Mouse (Mus musculus) CD4-positive helper T cell, adult 2 months (primary cell): ENCODE results near the gene Ppfia3.
A peak's percentile ranks its signal among the peaks of the same experiment; 100 is the strongest.
"Not testable (repeated sequence)": the region's sequence is repeated elsewhere in the genome, so short reads cannot be mapped to it uniquely, and the experiment has no call there.

ENCODE experiments used
- DNase-seq: peaks from one replicate; pipeline ENCODE4 v3.0.0-alpha.2; 2012; ENCODE audit warnings: low read depth, missing footprints, low spot score

The Ppfia3 gene

GRCm38 (mm10) chr7:45366652-45367019 lies at the start of gene Ppfia3:
TSS of gene Ppfia3 (minus strand) at chr7:45367019.
- DNase-seq, result no peak

GRCm38 (mm10) chr7:45415636-45416035 lies 48.8 kb upstream of the Ppfia3 start:
- DNase-seq, result peak; percentile 72

- DNase-seq, result no peak
Measured at GRCm38 (mm10) chr7:45414740-45415224, 48.0 kb upstream of the Ppfia3 start.

- DNase-seq, result peak; percentile 25
Measured at GRCm38 (mm10) chr7:45413864-45414739, 47.3 kb upstream of the Ppfia3 start.

- peak; percentile 37 for DNase-seq
Measured at GRCm38 (mm10) chr7:45413113-45413863, 46.5 kb upstream of the Ppfia3 start, which contains the start of gene Ntf5. TSS of gene Ntf5 (plus strand) at chr7:45413695.

GRCm38 (mm10) chr7:45412421-45412820 lies 45.6 kb upstream of the Ppfia3 start:
- DNase-seq, result no peak

GRCm38 (mm10) chr7:45409497-45410163 lies 42.8 kb upstream of the Ppfia3 start:
- DNase-seq, result no peak

- no peak for DNase-seq
Measured at GRCm38 (mm10) chr7:45408949-45409348, 42.1 kb upstream of the Ppfia3 start.

- DNase-seq, result no peak
Measured at GRCm38 (mm10) chr7:45408351-45408750, 41.5 kb upstream of the Ppfia3 start.

GRCm38 (mm10) chr7:45407836-45408235 lies 41.0 kb upstream of the Ppfia3 start:
- DNase-seq, result no peak

GRCm38 (mm10) chr7:45406157-45407156 lies 39.6 kb upstream of the Ppfia3 start:
- DNase-seq, result peak; percentile 41

GRCm38 (mm10) chr7:45405091-45406075 lies 38.6 kb upstream of the Ppfia3 start, which contains the start of gene Kcna7:
TSS of gene Kcna7 (plus strand) at chr7:45405653.
- peak; percentile 64 for DNase-seq

GRCm38 (mm10) chr7:45403532-45404261 lies 36.9 kb upstream of the Ppfia3 start:
- peak; percentile 81 for DNase-seq

- DNase-seq, result no peak
Measured at GRCm38 (mm10) chr7:45401521-45402085, 34.8 kb upstream of the Ppfia3 start.

GRCm38 (mm10) chr7:45396787-45397186 lies 30.0 kb upstream of the Ppfia3 start:
- no peak for DNase-seq

GRCm38 (mm10) chr7:45396337-45396775 lies 29.5 kb upstream of the Ppfia3 start:
- not testable (repeated sequence) for DNase-seq

GRCm38 (mm10) chr7:45395578-45396336 lies 28.9 kb upstream of the Ppfia3 start, which contains the start of gene Snrnp70:
TSS of gene Snrnp70 (minus strand) at chr7:45395742.
- DNase-seq, result peak; percentile 100
